Mouse (Mus musculus): ENCODE results near the gene Lad1.

The Lad1 gene

GRCm38 (mm10) chr1:135847139-135847562 lies 28.8 kb downstream of the Lad1 start:
- DNase-seq: no peak

- DNase-seq: no peak
These were observed 29.4 kb downstream of the Lad1 start for GRCm38 (mm10) chr1:135847611-135848351.

GRCm38 (mm10) chr1:135850722-135851512 lies 32.5 kb downstream of the Lad1 start:
- no peak for DNase-seq

- DNase-seq: no peak
These were observed 33.8 kb downstream of the Lad1 start for GRCm38 (mm10) chr1:135852044-135852756.

- DNase-seq: no peak
These were observed 34.8 kb downstream of the Lad1 start for GRCm38 (mm10) chr1:135853200-135853599.

- no peak for DNase-seq
These were observed 36.4 kb downstream of the Lad1 start for GRCm38 (mm10) chr1:135854591-135855343.

- no peak for DNase-seq
These were observed 36.9 kb downstream of the Lad1 start for GRCm38 (mm10) chr1:135855344-135855687.

- no peak for DNase-seq
These were observed 37.7 kb downstream of the Lad1 start for GRCm38 (mm10) chr1:135856070-135856469.

- no peak for DNase-seq
These were observed 38.9 kb downstream of the Lad1 start for GRCm38 (mm10) chr1:135857137-135857775.

- DNase-seq: no peak
These were observed 40.1 kb downstream of the Lad1 start for GRCm38 (mm10) chr1:135858533-135858932.

- no peak for DNase-seq
These were observed 42.7 kb downstream of the Lad1 start for GRCm38 (mm10) chr1:135861091-135861490.

GRCm38 (mm10) chr1:135861980-135862552 lies 43.7 kb downstream of the Lad1 start:
- DNase-seq: no peak

- no peak for DNase-seq
These were observed 44.2 kb downstream of the Lad1 start for GRCm38 (mm10) chr1:135862561-135862960.

- no peak for DNase-seq
These were observed 45.5 kb downstream of the Lad1 start for GRCm38 (mm10) chr1:135863786-135864335.

GRCm38 (mm10) chr1:135864830-135865229 lies 46.4 kb downstream of the Lad1 start:
- DNase-seq: no peak

GRCm38 (mm10) chr1:135865518-135866194 lies 47.3 kb downstream of the Lad1 start:
- peak; percentile 60 for DNase-seq

GRCm38 (mm10) chr1:135868570-135868969 lies 50.2 kb downstream of the Lad1 start:
- no peak for DNase-seq

- no peak for DNase-seq
These were observed 54.6 kb downstream of the Lad1 start for GRCm38 (mm10) chr1:135872991-135873390.

- DNase-seq: no peak
These were observed 58.9 kb downstream of the Lad1 start for GRCm38 (mm10) chr1:135877248-135877647.

GRCm38 (mm10) chr1:135882385-135883109 lies 64.1 kb downstream of the Lad1 start:
- peak; percentile 11 for DNase-seq
